Mouse (Mus musculus) midbrain, embryonic 11.5 days (tissue): ENCODE results near the gene Olfr1054. TPM values are rescaled to one million over a fixed set of nuclear protein-coding genes. Genes with fewer than 3 reads are reported as not detected.

Experiments used
- polyA plus RNA-seq: library from polyadenylated mRNA; unstranded; fragments of >200 nt; fragmentation: Nextera tagmentation; extraction: Ambion mirVana; gene quantifications from 2 replicates; pipeline ENCODE4 v1.2.1, GENCODE M21; 2014

Olfr1054 gene
- polyA plus RNA-seq, 1 experiment from 2014 or later = not detected

Other genes starting within 250 kb of the Olfr1054 start
- gene Olfr1037, start 248.0 kb downstream of the Olfr1054 start, polyA plus RNA-seq = not detected in 2 replicates
- not detected in 2 replicates for gene Olfr1039, start 199.5 kb downstream of the Olfr1054 start, polyA plus RNA-seq
- gene Olfr1040, start 188.7 kb downstream of the Olfr1054 start, polyA plus RNA-seq = not detected in 2 replicates
- not detected in 2 replicates for gene Olfr1042, start 173.6 kb downstream of the Olfr1054 start, polyA plus RNA-seq
- not detected in 2 replicates for gene Olfr1043, start 167.9 kb downstream of the Olfr1054 start, polyA plus RNA-seq
- gene Olfr1044, start 157.6 kb downstream of the Olfr1054 start, polyA plus RNA-seq = not detected in 2 replicates
- gene Olfr52, start 149.8 kb downstream of the Olfr1054 start, polyA plus RNA-seq = not detected in 2 replicates
- gene Olfr1045, start 132.4 kb downstream of the Olfr1054 start, polyA plus RNA-seq = not detected in 2 replicates
- gene Olfr1046, start 116.1 kb downstream of the Olfr1054 start, polyA plus RNA-seq = not detected in 2 replicates
- gene Olfr1047, start 104.0 kb downstream of the Olfr1054 start, polyA plus RNA-seq = not detected in 2 replicates
- gene Olfr1048, start 95.1 kb downstream of the Olfr1054 start, polyA plus RNA-seq = not detected in 2 replicates
- not detected in 2 replicates for gene Olfr1049, start 77.1 kb downstream of the Olfr1054 start, polyA plus RNA-seq
- not detected in 2 replicates for gene Olfr1051, start 56.3 kb downstream of the Olfr1054 start, polyA plus RNA-seq
- gene Olfr1052, start 43.0 kb downstream of the Olfr1054 start, polyA plus RNA-seq = not detected in 2 replicates
- gene Olfr1053, start 20.1 kb downstream of the Olfr1054 start, polyA plus RNA-seq = not detected in 2 replicates
- not detected in 2 replicates for gene Olfr1055, start 14.9 kb upstream of the Olfr1054 start, polyA plus RNA-seq
- gene Olfr1056, start 27.0 kb upstream of the Olfr1054 start, polyA plus RNA-seq = not detected in 2 replicates
- not detected in 2 replicates for gene Olfr1057, start 43.0 kb upstream of the Olfr1054 start, polyA plus RNA-seq
- gene Olfr1058, start 53.1 kb upstream of the Olfr1054 start, polyA plus RNA-seq = not detected in 2 replicates
- gene Olfr1061, start 78.6 kb upstream of the Olfr1054 start, polyA plus RNA-seq = not detected in 2 replicates
- gene Olfr1062, start 91.3 kb upstream of the Olfr1054 start, polyA plus RNA-seq = not detected in 2 replicates
- gene Olfr1065, start 115.2 kb upstream of the Olfr1054 start, polyA plus RNA-seq = not detected in 2 replicates
- not detected in 2 replicates for gene Olfr1066, start 120.8 kb upstream of the Olfr1054 start, polyA plus RNA-seq
- not detected in 2 replicates for gene Olfr228, start 152.0 kb upstream of the Olfr1054 start, polyA plus RNA-seq
- not detected in 2 replicates for gene Olfr1076, start 173.0 kb upstream of the Olfr1054 start, polyA plus RNA-seq
- not detected in 2 replicates for gene Olfr1079, start 207.0 kb upstream of the Olfr1054 start, polyA plus RNA-seq
- not detected in 2 replicates for gene Olfr1080, start 222.8 kb upstream of the Olfr1054 start, polyA plus RNA-seq